Mouse (Mus musculus): ENCODE data around the gene Olfr1097.

The Olfr1097 gene

GRCm38 (mm10) chr2:86892116-86892515, at the start of gene Olfr1097:
Olfr1097 (minus strand) TSS chr2:86892216.
- DNase-seq (ENCODE audit: low spot score): no peak

- no peak for DNase-seq (ENCODE audit: low spot score)
Observed at GRCm38 (mm10) chr2:86926557-86926956, 34.5 kb upstream of the Olfr1097 start.

GRCm38 (mm10) chr2:86924445-86924844, 32.4 kb upstream of the Olfr1097 start, which contains the start of gene Olfr1098:
Olfr1098 (minus strand) TSS chr2:86924545.
- DNase-seq (ENCODE audit: low spot score): no peak

- DNase-seq (ENCODE audit: low spot score): no peak
Observed at GRCm38 (mm10) chr2:86905647-86906046, 13.6 kb upstream of the Olfr1097 start.

GRCm38 (mm10) chr2:86874702-86875101, 17.3 kb downstream of the Olfr1097 start, which contains the start of gene Gm13723:
Gm13723 (minus strand) TSS chr2:86874802.
- no peak for DNase-seq (ENCODE audit: low spot score)

GRCm38 (mm10) chr2:86851596-86851995, 40.4 kb downstream of the Olfr1097 start, which contains the start of gene Olfr1095:
Olfr1095 (minus strand) TSS chr2:86851696.
- no peak for DNase-seq (ENCODE audit: low spot score)
